Mouse (Mus musculus): Measurements from ENCODE around the gene Trp53.
A peak's percentile ranks its signal among the peaks of the same experiment; 100 is the strongest.
"Not testable (repeated sequence)": the region's sequence is repeated elsewhere in the genome, so short reads cannot be mapped to it uniquely, and the experiment has no call there.

Trp53 gene

DNA sequence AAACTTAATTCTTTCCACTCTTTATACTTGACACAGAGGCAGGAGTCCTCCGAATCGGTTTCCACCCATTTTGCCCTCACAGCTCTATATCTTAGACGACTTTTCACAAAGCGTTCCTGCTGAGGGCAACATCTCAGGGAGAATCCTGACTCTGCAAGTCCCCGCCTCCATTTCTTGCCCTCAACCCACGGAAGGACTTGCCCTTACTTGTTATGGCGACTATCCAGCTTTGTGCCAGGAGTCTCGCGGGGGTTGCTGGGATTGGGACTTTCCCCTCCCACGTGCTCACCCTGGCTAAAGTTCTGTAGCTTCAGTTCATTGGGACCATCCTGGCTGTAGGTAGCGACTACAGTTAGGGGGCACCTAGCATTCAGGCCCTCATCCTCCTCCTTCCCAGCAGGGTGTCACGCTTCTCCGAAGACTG is at the start of gene Trp53, which contains the start of gene Wrap53:
Trp53 (plus strand) TSS at position 269 of the 424 bp plus-strand sequence.
Wrap53 (minus strand) TSS at position 165 of the 424 bp plus-strand sequence.
- DNase-seq (ENCODE audit: low spot score), result peak; percentile 94

- DNase-seq (ENCODE audit: low spot score), result not testable (repeated sequence)
Measured at GRCm38 (mm10) chr11:69530755-69531154, 49.4 kb upstream of the Trp53 start.

DNA sequence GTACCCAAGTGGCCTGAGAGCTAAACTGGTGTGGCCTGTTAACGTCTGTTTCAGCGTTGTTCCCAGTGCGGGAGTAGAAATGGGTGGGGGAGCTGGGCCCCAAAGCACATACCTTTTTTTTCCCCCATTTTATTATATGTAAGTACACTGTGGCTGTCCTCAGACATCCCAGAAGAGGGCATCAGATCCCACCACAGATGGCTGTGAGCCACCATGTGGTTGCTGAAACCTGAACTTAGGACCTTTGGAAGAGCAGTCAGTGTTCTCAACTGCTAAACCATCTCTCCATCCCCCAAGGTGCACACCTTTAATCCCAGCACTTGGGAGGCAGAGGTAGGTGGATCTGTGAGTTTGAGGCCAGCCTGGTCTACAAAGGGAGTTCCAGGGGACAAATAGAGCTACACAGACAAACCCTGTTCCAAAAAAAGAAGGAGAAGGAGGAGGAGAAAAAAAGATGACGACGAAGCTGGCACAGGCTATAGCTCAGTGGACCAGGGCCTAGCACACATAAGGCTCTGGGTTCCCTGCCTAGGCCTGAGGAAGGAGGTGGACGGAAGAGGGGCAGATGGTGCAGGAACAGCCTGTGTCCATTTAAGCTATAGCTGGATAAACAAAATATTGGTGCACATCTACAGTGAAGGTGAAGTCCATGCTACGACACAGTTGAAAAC is 47.5 kb upstream of the Trp53 start:
- DNase-seq (ENCODE audit: low spot score), result no peak

- no peak for DNase-seq (ENCODE audit: low spot score)
Measured at GRCm38 (mm10) chr11:69534990-69535389, 45.2 kb upstream of the Trp53 start.

- no peak for DNase-seq (ENCODE audit: low spot score)
Measured at GRCm38 (mm10) chr11:69540700-69541099, 39.5 kb upstream of the Trp53 start.

DNA sequence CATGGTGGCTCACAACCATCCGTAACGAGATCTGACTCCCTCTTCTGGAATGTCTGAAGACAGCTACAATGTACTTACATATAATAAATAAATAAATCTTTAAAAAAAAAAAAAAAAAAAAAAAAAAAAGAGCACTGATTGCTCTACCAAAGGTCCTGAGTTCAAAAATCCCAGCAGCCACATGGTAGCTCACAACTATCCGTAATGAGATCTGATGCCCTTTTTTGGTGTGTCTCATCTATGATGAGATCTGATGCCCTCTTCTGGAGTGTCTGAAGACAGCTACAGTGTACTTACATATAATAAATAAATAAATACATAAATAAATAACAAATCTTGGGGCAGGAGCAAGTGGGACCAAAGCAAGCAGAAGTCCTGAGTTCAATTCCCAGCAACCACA is 38.4 kb upstream of the Trp53 start:
- DNase-seq (ENCODE audit: low spot score), result not testable (repeated sequence)

GRCm38 (mm10) chr11:69543598-69543997 is 36.6 kb upstream of the Trp53 start:
- DNase-seq (ENCODE audit: low spot score), result no peak

- DNase-seq (ENCODE audit: low spot score), result peak; percentile 62
Measured at GRCm38 (mm10) chr11:69545957-69546356, 34.2 kb upstream of the Trp53 start.

- DNase-seq (ENCODE audit: low spot score), result peak; percentile 83
Measured at GRCm38 (mm10) chr11:69546423-69547053, 33.6 kb upstream of the Trp53 start.

- DNase-seq (ENCODE audit: low spot score), result peak; percentile 56
Measured at GRCm38 (mm10) chr11:69547071-69547470, 33.1 kb upstream of the Trp53 start.

- DNase-seq (ENCODE audit: low spot score), result no peak
Measured at GRCm38 (mm10) chr11:69549060-69549656, 31.0 kb upstream of the Trp53 start, which contains the start of gene Dnah2. Gene Dnah2 (minus strand): TSS chr11:69549110.

DNA sequence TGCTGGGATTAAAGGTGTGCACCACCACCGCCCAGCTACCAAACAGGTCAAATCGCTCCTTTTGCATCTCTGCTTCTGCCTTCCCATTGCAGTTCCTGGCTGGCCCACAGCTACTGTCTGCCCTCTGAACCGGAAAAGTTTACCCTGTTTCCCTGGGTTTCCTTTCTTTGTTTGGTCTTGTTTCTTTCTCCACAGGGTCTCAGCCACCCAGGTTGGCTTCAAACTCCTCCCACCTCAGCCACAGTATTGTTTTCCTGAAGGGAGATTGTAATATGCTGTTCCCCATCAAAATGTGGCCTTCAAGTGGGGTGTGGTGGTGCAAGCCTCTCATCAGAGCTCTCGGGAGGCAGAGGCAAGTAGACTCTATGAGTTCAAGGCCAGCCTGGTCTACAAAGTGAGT is 28.8 kb upstream of the Trp53 start:
- no peak for DNase-seq (ENCODE audit: low spot score)

DNA sequence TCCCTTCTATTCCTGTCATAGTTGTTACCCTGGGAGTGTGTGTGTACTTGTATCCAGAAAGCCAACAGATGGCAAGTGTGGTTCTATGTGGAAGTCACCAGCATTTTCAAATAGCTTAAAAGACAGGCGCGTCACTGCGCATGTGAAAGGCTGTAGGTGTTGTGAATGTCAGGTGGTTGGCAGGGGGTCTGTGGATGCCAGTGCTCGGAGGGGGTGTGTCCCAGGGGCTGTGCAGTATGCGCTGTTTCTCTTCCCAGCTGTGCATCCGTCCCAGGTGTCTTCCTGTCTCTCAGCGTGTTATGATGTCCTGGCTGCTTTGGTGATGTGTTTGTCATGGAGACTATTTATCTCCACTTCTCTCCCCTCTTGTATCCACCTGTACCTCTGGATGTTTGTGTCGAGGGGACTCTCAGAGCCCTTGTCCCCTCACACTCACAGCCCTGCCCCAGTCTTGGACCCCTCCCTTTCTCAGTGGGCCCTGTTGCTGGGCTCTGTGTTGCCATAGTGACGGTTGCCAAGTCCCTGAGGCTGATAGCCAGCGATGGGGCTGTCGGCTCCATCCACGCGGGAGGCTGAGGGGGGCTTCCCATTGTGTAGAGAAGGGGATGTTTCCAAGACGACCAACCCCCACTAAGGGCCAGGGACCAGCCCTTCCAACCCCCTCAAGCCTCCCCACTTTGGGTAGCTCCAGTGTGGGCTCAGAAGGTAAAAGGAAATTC is 27.4 kb upstream of the Trp53 start:
- DNase-seq (ENCODE audit: low spot score), result no peak

GRCm38 (mm10) chr11:69553341-69553721 is 26.8 kb upstream of the Trp53 start:
- no peak for DNase-seq (ENCODE audit: low spot score)

DNA sequence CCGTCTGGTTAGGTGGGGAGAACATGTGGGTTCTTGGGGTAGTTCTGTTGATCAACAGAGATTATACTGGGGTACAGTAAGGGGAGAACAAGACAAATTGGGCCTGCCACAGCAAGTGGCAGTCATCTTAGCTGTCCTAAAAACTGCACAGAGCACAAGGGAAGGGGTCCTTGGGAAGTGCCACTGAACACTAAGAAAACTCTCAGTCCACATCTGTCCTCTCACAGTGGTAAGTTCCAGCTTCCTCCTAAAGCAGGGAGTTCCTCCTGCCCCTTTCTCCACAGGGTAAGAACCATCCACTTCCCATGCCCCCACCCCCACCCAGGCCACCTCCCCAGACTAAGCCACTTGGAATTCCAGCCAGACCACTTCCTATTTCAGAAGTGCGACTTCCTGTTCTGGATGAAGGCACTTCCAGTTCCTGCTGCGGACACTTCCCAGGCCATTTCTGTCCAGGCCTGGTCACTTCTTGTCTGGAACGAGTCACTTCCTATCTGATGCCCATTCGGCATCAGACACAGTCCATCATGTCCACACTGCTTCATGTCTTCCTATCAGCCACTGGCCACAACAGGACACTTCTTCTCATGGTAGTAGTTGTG is 25.5 kb upstream of the Trp53 start:
- DNase-seq (ENCODE audit: low spot score), result no peak

GRCm38 (mm10) chr11:69557381-69557958 is 22.7 kb upstream of the Trp53 start:
- DNase-seq (ENCODE audit: low spot score), result peak; percentile 40

DNA sequence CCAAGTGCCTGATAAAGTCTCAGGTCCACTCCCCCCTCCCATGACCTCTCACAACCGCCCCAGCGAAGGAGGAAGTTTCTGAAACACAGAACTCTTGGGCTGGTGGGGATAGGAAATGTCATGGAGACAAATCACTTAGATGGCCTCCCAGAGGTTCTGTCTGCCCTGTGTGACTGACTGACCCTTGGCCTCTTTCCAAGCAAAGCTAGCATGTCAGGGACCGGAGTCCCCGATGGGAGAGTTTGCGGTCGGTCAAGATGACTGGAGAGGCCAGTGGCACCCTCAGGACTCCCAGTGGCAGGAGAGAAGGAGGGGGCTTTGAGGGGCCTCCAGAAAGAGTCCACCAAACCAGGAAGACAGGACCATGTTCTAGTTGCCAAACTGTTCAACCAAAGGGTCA is 21.4 kb upstream of the Trp53 start:
- no peak for DNase-seq (ENCODE audit: low spot score)

DNA sequence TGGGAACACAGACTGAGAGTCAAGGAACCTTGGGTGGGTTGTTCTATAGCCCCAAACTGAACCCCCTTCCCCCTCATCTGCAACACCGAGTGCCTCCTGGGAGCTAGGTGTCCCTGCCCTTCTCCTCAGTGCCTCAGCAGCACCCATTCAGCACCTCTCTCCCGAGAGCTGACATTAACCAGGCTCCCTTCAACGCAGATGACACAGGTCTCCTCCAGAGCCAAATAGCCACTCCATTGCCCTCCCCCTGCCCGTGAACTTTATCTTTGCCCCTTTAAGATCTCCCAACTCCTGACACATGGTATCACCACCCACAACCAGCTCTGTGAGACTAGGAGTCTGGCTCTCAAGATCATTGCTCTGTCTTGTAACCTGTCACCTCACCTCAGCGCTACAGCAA is 21.0 kb upstream of the Trp53 start:
- DNase-seq (ENCODE audit: low spot score), result no peak

DNA sequence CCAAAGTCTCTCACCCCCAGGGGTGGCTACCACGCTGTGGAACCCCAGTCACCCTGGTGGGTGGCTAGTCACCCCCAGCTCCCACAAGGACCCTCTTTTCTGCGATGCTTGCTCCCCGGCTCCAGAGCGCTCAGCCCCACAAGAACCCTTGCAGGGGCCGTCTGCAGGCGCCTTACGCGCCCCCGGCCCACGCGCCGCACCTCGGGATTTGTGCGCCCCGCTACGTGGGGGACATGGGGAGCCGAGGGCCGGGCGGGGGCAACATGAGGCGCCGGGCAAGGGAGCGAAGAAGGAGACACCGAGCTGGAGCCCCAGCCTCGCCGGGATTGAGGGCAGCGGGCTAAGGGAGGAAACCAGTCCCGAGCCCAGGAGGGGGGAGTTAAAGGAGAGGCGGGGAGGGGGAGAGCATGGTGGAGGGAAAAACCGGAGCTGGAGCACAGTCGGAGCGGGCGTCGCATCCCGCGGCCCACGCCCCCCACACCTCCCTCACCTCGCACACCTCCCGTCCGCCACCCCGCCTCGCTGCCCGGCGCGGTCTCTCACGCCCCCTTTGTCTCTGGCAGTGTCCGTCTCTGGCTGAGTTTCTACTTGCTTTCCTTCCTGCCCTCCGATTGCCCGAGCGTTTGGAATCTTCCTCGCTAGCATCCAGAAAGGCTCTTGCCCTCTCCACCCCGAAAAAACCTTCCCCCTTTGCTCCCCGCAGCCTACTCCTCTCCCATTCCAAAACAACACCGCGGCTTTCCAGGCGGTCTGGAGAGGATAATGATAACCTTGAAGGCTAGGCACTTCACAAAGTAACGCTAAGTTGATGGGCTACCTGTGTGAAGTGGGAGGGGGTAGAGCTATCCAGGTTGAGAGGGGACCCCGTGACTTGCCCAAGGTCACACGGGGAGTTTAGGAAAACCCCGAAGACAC is 20.1 kb upstream of the Trp53 start, which contains the start of gene Efnb3:
Efnb3 (minus strand) TSS at position 355 of the 915 bp plus-strand sequence.
- no peak for DNase-seq (ENCODE audit: low spot score)

Measured in MN1 (cell line).